In genomic region chr12:106009122-106009870, GRCm38 (mm10) we compare ENCODE assay signal across 8 mouse cellular contexts. TPM values are rescaled to one million over a fixed set of nuclear protein-coding genes. Genes with fewer than 3 reads are reported as not detected.
DNase-seq lines count a peak whose midpoint lies in the region; ATAC-seq and TF ChIP-seq lines count a peak whose summit lies in the region.

No protein-coding gene starts in this region.

- H3K4me3 ChIP-seq in lung, embryonic 15.5 days, result peak overlapping the region; percentile 83
- peak overlapping the region; percentile 90 for H3K4me3 ChIP-seq in forebrain, embryonic 15.5 days
- no peak overlapping the region for H3K4me3 ChIP-seq in limb, embryonic 11.5 days (ENCODE audit: low read depth, low read length)
- peak overlapping the region; percentile 90 for H3K4me3 ChIP-seq in neural tube, embryonic 15.5 days (replicated peaks)
- no peak overlapping the region for H3K4me3 ChIP-seq in thymus, adult 2 months (ENCODE audit: control insufficient read depth, insufficient read depth, low read length)

- 79% methylated on average over 12 of the region's 12 CpGs for WGBS in lung, embryonic 15.5 days
- WGBS in forebrain, embryonic 15.5 days, result 80% methylated on average over 12 of the region's 12 CpGs
- 84% methylated on average over 12 of the region's 12 CpGs for WGBS in limb, embryonic 11.5 days
- 85% methylated on average over 12 of the region's 12 CpGs for WGBS in neural tube, embryonic 15.5 days
- WGBS in thymus, adult 2 months, result 84% methylated on average over 12 of the region's 12 CpGs

- no peaks in the 10 kb centered on the region for H3K27me3 ChIP-seq in lung, embryonic 15.5 days
- no peaks in the 10 kb centered on the region for H3K27me3 ChIP-seq in forebrain, embryonic 15.5 days
- H3K27me3 ChIP-seq in limb, embryonic 11.5 days (ENCODE audit: control insufficient read depth, insufficient read depth, low read length), result no peaks in the 10 kb centered on the region
- H3K27me3 ChIP-seq in neural tube, embryonic 15.5 days (replicated peaks), result no peaks in the 10 kb centered on the region
- H3K27me3 ChIP-seq in thymus, adult 2 months (ENCODE audit: control insufficient read depth, insufficient read depth, low read length), result no peaks in the 10 kb centered on the region

- peak overlapping the region; percentile 48 for H3K4me2 ChIP-seq in lung, embryonic 15.5 days
- H3K4me2 ChIP-seq in forebrain, embryonic 15.5 days (replicated peaks), result peak overlapping the region; percentile 28
- H3K4me2 ChIP-seq in limb, embryonic 11.5 days (ENCODE audit: low read depth, severe bottlenecking), result peak overlapping the region; percentile 25; the same call in 1 of the 2 replicates
- H3K4me2 ChIP-seq in neural tube, embryonic 15.5 days, result peak overlapping the region; percentile 49

- no peaks in the 10 kb centered on the region; the same call in 1 of the 2 replicates for H3K9me3 ChIP-seq in lung, embryonic 15.5 days
- H3K9me3 ChIP-seq in forebrain, embryonic 15.5 days, result no peaks in the 10 kb centered on the region; the same call in 1 of the 2 replicates
- no peaks in the 10 kb centered on the region for H3K9me3 ChIP-seq in limb, embryonic 11.5 days (ENCODE audit: control insufficient read depth, low read length)
- no peaks in the 10 kb centered on the region for H3K9me3 ChIP-seq in neural tube, embryonic 15.5 days (replicated peaks)

- no peak for TF ChIP-seq POLR2A in thymus, adult 2 months (IDR thresholded peaks at IDR 0.05; ENCODE audit: control insufficient read depth, extremely low read depth, insufficient read depth, low read length, poor library complexity)

- no peaks in the 10 kb centered on the region for H3K4me1 ChIP-seq in lung, embryonic 15.5 days
- H3K4me1 ChIP-seq in forebrain, embryonic 15.5 days, result peaks cover 29% of the 10 kb centered on the region
- no peaks in the 10 kb centered on the region for H3K4me1 ChIP-seq in limb, embryonic 11.5 days (ENCODE audit: control insufficient read depth, insufficient read depth, low read length)
- H3K4me1 ChIP-seq in neural tube, embryonic 15.5 days, result peaks cover 13% of the 10 kb centered on the region
- 0 out of 2 replicates have a peak, but pooled peaks cover 3% of the 10 kb centered on the region for H3K4me1 ChIP-seq in thymus, adult 2 months (replicated peaks; ENCODE audit: control insufficient read depth, insufficient read depth, low read length)

- no peak for ATAC-seq in lung, embryonic 15.5 days (ENCODE audit: borderline replicate concordance, extremely low read depth, low FRiP score, low TSS enrichment)
- ATAC-seq in forebrain, embryonic 15.5 days (replicated peaks), result no peak
- ATAC-seq in limb, embryonic 11.5 days (ENCODE audit: insufficient number of reproducible peaks, low FRiP score, low TSS enrichment, low read depth), result no peak; the same call in 1 of the 2 replicates
- ATAC-seq in neural tube, embryonic 15.5 days (ENCODE audit: low FRiP score), result peak; percentile 12

- H3K27ac ChIP-seq in lung, embryonic 15.5 days, result no peak overlapping the region
- H3K27ac ChIP-seq in forebrain, embryonic 15.5 days (replicated peaks), result peak overlapping the region; percentile 60
- no peak overlapping the region for H3K27ac ChIP-seq in limb, embryonic 11.5 days (replicated peaks; ENCODE audit: low read depth, low read length)
- H3K27ac ChIP-seq in neural tube, embryonic 15.5 days (replicated peaks), result peak overlapping the region; percentile 70
- H3K27ac ChIP-seq in thymus, adult 2 months (ENCODE audit: control insufficient read depth, insufficient read depth, low read length), result no peak overlapping the region

- no peak for TF ChIP-seq CTCF in thymus, adult 2 months (IDR thresholded peaks at IDR 0.05; ENCODE audit: borderline replicate concordance, control insufficient read depth, extremely low read depth, insufficient read depth, low read length, poor library complexity)

- H3K9ac ChIP-seq in lung, embryonic 15.5 days, result no peak overlapping the region
- no peak overlapping the region for H3K9ac ChIP-seq in forebrain, embryonic 15.5 days (replicated peaks)
- peak overlapping the region; percentile 5 for H3K9ac ChIP-seq in limb, embryonic 11.5 days (ENCODE audit: low read length)
- 0 out of 2 replicates have a peak overlapping the region, but pooled peaks have one; percentile 17 for H3K9ac ChIP-seq in neural tube, embryonic 15.5 days (replicated peaks)

- H3K36me3 ChIP-seq in lung, embryonic 15.5 days, result no peaks in the 10 kb centered on the region
- no peaks in the 10 kb centered on the region for H3K36me3 ChIP-seq in forebrain, embryonic 15.5 days
- H3K36me3 ChIP-seq in limb, embryonic 11.5 days (ENCODE audit: control insufficient read depth, insufficient read depth, low read length), result no peaks in the 10 kb centered on the region
- no peaks in the 10 kb centered on the region for H3K36me3 ChIP-seq in neural tube, embryonic 15.5 days
- H3K36me3 ChIP-seq in thymus, adult 2 months (ENCODE audit: control insufficient read depth, insufficient read depth, low read length), result no peaks in the 10 kb centered on the region

- DNase-seq in lung, postnatal 4 days, result no peak
- no peak for DNase-seq in limb, embryonic 11.5 days (ENCODE audit: low spot score)
- DNase-seq in gastrocnemius, postnatal 10 days, result no peak
- no peak for DNase-seq in urinary bladder, postnatal 14 days (ENCODE audit: low spot score)
- no peak for DNase-seq in thymus, adult 2 months

RNA-seq across cellular contexts. Expression of gene Vrk1, which starts 0.7 kb away (rescaled TPM):
- polyA plus RNA-seq in lung, embryonic 15.5 days (2015; fragmentation: Nextera tagmentation; extraction: Ambion mirVana), result 76.3 and 80.6 TPM in 2 replicates
- polyA plus RNA-seq in forebrain, embryonic 15.5 days (2015; fragmentation: Nextera tagmentation; extraction: Ambion mirVana), result 73.6 and 81.7 TPM in 2 replicates
- polyA plus RNA-seq in limb, embryonic 11.5 days (2014; fragmentation: Nextera tagmentation; extraction: Ambion mirVana), result 104 and 108 TPM in 2 replicates
- polyA plus RNA-seq in neural tube, embryonic 15.5 days (2015; fragmentation: Nextera tagmentation; extraction: Ambion mirVana), result 24.8 and 40.5 TPM in 2 replicates
- 10 to 100 TPM in 1 of 2 experiments, 1 to 10 TPM in 1; 9.1 to 10.5 TPM for total RNA-seq in gastrocnemius, postnatal 10 days (2021)
- 15.8 and 16.1 TPM in 2 replicates for polyA plus RNA-seq in thymus, adult 2 months (2012; rRNA removed)

Comparison
In these comparisons a context has a peak if more than half of its experiments do, and no peak if none do; other contexts are left out.
1. H3K27ac ChIP-seq: peak in forebrain, embryonic 15.5 days (single experiment) and neural tube, embryonic 15.5 days (single experiment); none in lung, embryonic 15.5 days (single experiment), limb, embryonic 11.5 days (single experiment) and thymus, adult 2 months (single experiment).
2. H3K4me3 ChIP-seq: peak in lung, embryonic 15.5 days (single experiment), forebrain, embryonic 15.5 days (single experiment) and neural tube, embryonic 15.5 days (single experiment); none in limb, embryonic 11.5 days (single experiment) and thymus, adult 2 months (single experiment).
3. H3K9ac ChIP-seq: peak in limb, embryonic 11.5 days (single experiment) and neural tube, embryonic 15.5 days (single experiment); none in lung, embryonic 15.5 days (single experiment) and forebrain, embryonic 15.5 days (single experiment).
4. Peak in every context shown above with its lines, with median percentiles within 50 percentile points of each other: H3K4me2 ChIP-seq.